Mouse (Mus musculus) cerebellum, adult 2 months (tissue): Measurements from ENCODE around the gene Nelfb. TPM values are rescaled to one million over a fixed set of nuclear protein-coding genes. Genes with fewer than 3 reads are reported as not detected.

ENCODE experiments used
- DNase-seq, 2 experiments: peaks; one replicate each; pipeline ENCODE4 v3.0.0; 2021
- H3K27ac ChIP-seq: fragments of 200-500 bp; 2 replicates; pipeline ENCODE4 v1.5.1; 2012; ENCODE audit warnings: low read length, control low read depth, inconsistent platforms; ENCODE audit not compliant: insufficient read depth
- H3K27me3 ChIP-seq: fragments of 200-500 bp; 2 replicates; pipeline ENCODE4 v1.6.1; 2012; ENCODE audit warnings: inconsistent platforms, mild to moderate bottlenecking, low read length, moderate library complexity; ENCODE audit not compliant: control insufficient read depth, insufficient read depth
- H3K4me1 ChIP-seq: fragments of 200-500 bp; 2 replicates; pipeline ENCODE4 v1.6.1; 2011; ENCODE audit warnings: low read length; ENCODE audit not compliant: control insufficient read depth, insufficient read depth
- H3K4me3 ChIP-seq: fragments of 200-500 bp; replicated peaks from 2 replicates; pipeline ENCODE3; 2011; ENCODE audit warnings: mild to moderate bottlenecking, low read depth, low read length, control low read depth; ENCODE audit not compliant: insufficient read depth
- CTCF ChIP-seq: fragments of 200-500 bp; IDR thresholded peaks from 2 replicates; pipeline ENCODE4 v1.5.1; 2011; ENCODE audit warnings: low read depth, mild to moderate bottlenecking, control low read depth, low read length, moderate library complexity, borderline replicate concordance; ENCODE audit not compliant: insufficient read depth
- POLR2A ChIP-seq: fragments of 200-500 bp; IDR thresholded peaks from 2 replicates; pipeline ENCODE4 v1.6.1; 2011; ENCODE audit warnings: low read length, control low read depth, borderline replicate concordance; ENCODE audit not compliant: insufficient read depth
- WGBS: fragments of 180-500 bp; shearing (Covaris S2); methylation state at CpG from one replicate; pipeline ENCODE4 v1.1.7; 2018; 5-methylcytosine and 5-hydroxymethylcytosine counted together
- polyA plus RNA-seq: library from polyadenylated mRNA; depleted of rRNA; stranded (reverse); fragments of >200 nt; gene quantifications from 2 replicates; pipeline ENCODE4 v1.2.3, GENCODE M21; 2012

Gene Nelfb
- polyA plus RNA-seq, 1 experiment, result 84.5 TPM

DNA sequence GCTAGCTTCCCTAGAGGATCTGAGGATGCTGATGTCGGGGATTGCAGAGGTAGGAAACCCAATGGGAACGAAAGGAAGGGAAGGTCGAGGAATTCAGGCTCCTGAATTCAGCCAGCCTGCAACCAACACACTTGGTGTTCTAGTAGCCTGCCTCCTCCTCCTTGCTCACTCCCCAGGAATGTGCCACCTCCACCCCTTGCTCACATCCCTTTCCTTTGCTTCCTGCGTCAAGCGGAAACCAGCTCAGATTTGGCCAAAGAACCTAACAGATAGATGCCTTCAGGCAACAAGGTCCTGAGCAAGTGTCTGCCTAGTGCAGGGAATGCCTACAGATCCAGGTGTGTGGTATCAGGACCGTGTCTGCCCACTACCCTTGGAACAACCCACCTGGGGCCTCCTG is 34.7 kb downstream of the Nelfb start:
- DNase-seq, result no peak
- WGBS, result 76% methylated on average over 6 of the region's 6 CpGs
- no peak for TF ChIP-seq POLR2A
- TF ChIP-seq CTCF, result no peak
- H3K4me1 ChIP-seq, result peaks cover 7% of the 10 kb centered on the region
- no peaks in the 10 kb centered on the region for H3K27me3 ChIP-seq
- H3K4me3 ChIP-seq, result no peak overlapping the region
- no peak overlapping the region for H3K27ac ChIP-seq

DNA sequence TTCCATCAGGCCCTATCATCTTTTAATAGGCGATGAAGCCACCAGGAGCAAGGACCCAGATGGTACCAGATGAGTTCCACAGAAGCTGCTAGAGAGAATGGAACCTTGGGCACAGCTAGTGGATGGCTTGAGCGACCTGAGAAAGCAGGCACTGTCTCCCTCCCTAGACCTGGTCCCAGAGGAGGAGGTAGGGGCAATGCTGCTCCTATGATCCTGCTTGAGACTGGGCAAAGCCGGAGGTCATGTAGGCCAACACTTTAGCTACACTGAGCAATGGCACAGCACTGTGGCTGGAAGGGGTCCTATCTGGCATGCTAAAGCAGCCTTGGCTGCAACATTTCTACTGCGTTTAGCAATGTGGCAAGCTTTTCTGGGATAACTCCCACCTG is 35.6 kb downstream of the Nelfb start:
- DNase-seq, result no peak
- Histone ChIP-seq H3K27me3 (no peaks in the 10 kb centered on the region), H3K4me1 (peaks cover 8% of the 10 kb centered on the region), H3K4me3 (no peak overlapping the region), H3K27ac (no peak overlapping the region)
- WGBS, result 72% methylated on average over 4 of the region's 4 CpGs
- TF ChIP-seq CTCF (no peak), POLR2A (no peak)

DNA sequence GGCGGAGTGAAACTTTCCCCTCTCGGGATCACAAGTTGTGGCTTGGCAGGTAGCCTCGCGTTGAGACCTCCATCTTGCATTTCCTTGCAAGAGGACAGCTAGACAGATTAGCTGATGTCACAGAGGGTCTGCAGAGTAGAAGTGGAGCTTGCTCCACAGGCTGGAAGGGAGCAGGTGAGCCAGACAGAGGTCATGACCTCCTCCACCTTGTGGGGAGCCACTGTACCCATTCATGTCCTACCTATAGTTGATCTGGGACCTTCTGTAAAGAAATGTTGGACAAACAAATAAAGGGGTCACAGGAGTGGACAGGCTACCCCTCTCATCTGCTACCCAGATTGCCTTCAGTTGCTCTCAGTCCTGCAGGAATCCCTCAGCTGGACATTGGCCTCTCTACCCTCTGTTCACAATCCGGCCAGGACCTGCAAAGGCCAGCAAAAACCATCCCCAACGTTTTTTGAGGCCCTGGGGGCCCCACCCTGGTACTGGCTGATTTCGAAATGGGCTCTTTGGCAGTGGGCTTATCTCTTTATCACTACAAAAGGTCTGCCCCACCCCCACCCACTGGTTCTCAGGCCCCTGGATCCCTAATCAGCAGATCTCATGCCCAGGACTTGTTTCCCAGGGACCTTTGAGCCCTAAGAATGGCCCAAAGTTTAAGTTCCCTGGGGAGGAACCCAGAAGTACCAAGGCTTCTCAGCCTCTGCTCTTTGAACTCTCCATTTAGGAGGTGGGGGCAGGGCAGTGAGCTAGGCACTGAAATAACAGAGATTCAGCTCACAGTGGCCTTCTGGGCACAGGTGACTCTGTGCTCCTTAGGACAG is 36.2 kb downstream of the Nelfb start:
- peaks cover 8% of the 10 kb centered on the region for H3K4me1 ChIP-seq
- WGBS, result 69% methylated on average over 7 of the region's 7 CpGs
- no peak for DNase-seq
- no peak overlapping the region for H3K4me3 ChIP-seq
- no peaks in the 10 kb centered on the region for H3K27me3 ChIP-seq
- TF ChIP-seq POLR2A (no peak), CTCF (no peak)
- no peak overlapping the region for H3K27ac ChIP-seq

DNA sequence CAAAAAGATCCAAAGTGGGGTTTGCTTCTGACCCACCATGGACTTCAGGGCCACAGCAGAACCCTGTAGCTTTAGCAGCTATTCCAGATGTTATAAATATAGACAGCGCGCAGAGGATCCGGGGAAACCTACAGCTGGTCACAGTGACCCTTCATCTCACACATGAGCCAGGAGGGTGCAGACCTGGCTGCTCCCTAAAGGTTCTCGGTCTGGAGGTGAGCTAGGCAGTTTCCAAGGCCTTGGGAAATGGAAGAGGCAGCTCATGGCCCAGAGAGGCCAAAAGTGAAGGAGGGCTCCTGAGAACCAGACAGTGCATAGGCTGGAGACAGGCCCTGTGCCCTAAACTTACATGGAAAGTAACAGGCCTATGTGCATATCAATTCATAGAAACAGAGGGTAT is 37.5 kb downstream of the Nelfb start:
- Histone ChIP-seq H3K27me3 (no peaks in the 10 kb centered on the region), H3K4me3 (no peak overlapping the region), H3K4me1 (peaks cover 8% of the 10 kb centered on the region), H3K27ac (no peak overlapping the region)
- no peak for DNase-seq
- WGBS, result 97% methylated on average over 4 of the region's 4 CpGs
- TF ChIP-seq POLR2A, result no peak
- no peak for TF ChIP-seq CTCF

DNA sequence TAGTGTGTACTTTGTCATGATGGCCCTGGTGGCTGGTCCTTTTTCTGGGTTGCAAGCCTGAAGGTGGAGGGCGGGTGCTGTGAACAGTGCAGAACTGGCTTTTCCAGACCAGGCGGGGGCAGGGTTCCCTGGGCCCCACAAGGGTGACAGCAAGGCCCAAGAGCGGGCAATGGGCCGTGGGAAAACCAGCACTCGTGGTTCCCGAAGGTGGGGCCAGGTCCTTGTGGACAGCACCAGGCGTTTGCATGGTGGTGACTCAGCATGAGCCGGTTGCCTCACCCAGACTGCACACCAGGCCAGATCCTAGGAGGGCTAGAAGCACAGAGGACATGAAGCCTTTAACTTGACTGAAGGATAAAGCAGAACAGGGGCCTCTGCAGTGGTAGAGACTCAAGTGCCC is 38.7 kb downstream of the Nelfb start:
- Histone ChIP-seq H3K4me3 (no peak overlapping the region), H3K27me3 (no peaks in the 10 kb centered on the region), H3K27ac (no peak overlapping the region), H3K4me1 (0 out of 2 replicates have a peak, but pooled peaks cover 5% of the 10 kb centered on the region)
- TF ChIP-seq CTCF, result no peak
- TF ChIP-seq POLR2A, result no peak
- 89% methylated on average over 8 of the region's 8 CpGs for WGBS
- no peak for DNase-seq

DNA sequence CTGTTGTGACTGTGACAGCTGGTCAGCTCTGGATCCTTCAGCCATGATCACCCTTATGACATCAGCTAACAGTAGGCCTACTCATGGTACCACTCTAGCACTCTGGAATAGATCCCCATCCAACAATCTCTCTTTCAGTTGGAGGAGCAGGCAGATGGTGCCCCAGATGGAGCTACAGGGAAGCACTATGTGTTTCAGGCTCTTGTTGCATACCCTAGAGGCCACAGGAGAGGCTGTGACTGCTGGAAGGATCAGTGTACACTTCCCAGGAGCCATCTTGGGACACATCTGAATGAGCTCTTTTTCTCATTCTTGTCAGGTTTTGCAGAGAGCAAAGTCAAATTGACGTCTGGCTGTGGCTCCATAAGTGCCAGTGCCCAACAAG is 39.5 kb downstream of the Nelfb start:
- H3K27ac ChIP-seq, result no peak overlapping the region
- 64% methylated on average over 1 of the region's 1 CpGs for WGBS

DNA sequence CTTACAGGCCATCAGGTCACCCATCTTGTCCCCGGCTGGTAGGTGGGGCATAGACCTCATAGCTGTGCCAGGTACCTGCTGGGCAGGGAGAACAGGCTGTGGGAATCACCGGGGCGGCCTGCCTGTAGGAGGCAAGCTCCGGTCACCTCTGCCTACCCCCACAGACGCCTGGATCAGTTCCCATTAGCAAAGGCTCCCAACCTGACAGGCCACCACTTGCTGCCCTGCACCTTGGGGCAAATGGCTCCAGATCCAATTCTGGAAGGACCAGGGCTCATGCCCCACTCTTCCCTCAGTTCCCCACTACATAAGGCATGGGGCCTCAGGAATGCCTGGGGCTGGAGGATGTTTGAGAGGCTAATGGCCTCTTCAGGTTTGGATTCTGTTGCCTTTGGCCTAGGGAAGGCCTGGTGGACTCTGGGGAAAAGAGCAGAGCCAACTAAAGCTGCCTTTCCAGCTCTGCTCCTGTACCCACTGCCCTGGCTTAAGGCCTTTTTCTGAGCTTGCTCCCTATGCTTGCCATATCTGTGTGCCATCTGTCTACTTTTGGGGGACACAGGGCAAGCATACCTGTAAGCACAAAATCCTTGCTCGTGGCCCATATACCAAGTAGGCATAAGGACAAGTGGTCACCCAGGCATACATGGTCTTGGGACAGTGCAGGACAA is 40.1 kb downstream of the Nelfb start:
- no peak for DNase-seq
- no peak overlapping the region for H3K27ac ChIP-seq
- WGBS, result 54% methylated on average over 6 of the region's 6 CpGs
- H3K27me3 ChIP-seq, result no peaks in the 10 kb centered on the region
- no peak overlapping the region for H3K4me3 ChIP-seq
- 0 out of 2 replicates have a peak, but pooled peaks cover 5% of the 10 kb centered on the region for H3K4me1 ChIP-seq
- TF ChIP-seq POLR2A (no peak), CTCF (no peak)

More for the DNA sequence above, 39.5 kb downstream of the Nelfb start:
- Histone ChIP-seq H3K27me3 (no peaks in the 10 kb centered on the region), H3K4me3 (no peak overlapping the region), H3K4me1 (0 out of 2 replicates have a peak, but pooled peaks cover 5% of the 10 kb centered on the region)
- no peak for DNase-seq
- TF ChIP-seq POLR2A (no peak), CTCF (no peak)

DNA sequence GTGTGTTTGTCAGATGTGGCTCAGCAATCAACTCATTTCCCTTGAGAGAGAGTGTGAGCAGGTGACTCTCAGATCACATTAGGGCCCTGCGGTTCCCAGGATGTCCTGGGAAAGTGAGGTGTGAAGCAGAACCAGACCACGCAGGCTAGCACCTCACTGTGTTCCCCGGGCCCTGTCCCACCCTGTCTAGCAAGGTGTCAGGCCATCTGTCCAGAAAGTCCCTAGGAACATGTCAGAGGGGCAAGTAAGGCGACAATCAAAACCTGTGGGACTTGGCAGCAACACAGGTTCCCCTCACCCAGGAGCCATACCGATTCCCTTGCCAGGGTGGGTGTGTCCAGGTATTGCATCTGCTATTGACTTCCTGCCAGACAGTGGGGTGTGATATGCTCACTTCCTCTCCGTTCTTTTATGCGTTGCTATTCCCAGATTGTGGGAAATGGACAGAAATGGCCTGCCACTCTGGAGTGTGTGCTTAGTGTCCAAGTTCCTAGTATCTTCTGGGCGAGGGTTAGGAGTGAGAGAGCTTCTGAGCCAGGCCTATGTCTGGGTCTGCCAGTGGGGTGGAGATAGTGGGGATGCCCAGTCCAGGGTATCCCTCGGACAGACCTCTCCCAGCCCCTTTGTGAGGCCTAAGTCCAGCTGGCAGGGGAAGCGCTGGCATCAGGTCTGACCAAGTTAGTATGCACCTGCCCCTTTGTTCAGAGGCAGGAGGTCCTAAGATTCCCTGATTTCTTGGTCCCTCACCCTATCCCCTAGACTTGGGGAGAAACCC is 40.8 kb downstream of the Nelfb start:
- TF ChIP-seq CTCF (no peak), POLR2A (no peak)
- whole genome bisulfite sequencing, result 59% methylated on average over 10 of the region's 10 CpGs
- Histone ChIP-seq H3K27me3 (no peaks in the 10 kb centered on the region), H3K27ac (no peak overlapping the region), H3K4me1 (0 out of 2 replicates have a peak, but pooled peaks cover 5% of the 10 kb centered on the region), H3K4me3 (no peak overlapping the region)
- DNase-seq, result no peak
